Mouse (Mus musculus): ENCODE measurements at regions not wholly inside any gene's neighbourhood (a gene's known extent, or its start where the extent isn't known, plus 50 kb on each side); places are given as distances from the start of the nearest gene placed in this dataset.
A peak's percentile ranks its signal among the peaks of the same experiment; 100 is the strongest.

DNA sequence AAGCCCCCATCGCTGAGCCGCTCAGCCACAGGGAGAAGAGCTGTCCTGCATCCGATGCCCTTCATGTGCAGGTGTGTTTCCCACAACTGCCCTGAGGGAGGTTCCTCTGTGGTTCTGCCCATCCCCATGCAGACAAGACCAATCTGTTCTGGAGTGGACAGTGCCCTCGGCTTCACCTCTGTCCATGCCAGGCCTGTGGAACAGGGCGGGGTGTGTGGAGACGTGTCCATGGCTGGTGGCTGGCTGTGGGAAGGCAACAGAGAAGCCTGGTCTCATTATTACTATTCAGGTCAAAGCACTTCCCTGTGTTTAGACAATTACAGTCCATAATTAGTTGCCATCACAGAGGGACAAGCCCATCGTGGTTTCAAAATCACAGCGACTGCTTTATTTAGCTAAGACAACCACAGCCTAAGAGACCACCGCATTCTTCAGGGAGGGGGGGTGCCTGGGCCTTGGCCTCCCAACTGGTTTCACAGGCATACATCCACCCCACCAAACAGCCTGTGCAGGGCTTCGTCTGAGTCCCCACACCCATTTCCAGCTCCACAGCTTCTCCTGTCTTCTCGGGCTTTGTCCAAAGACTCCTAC lies 97.7 kb downstream of the Rplp1 start:
- DNase-seq (ENCODE audit: low spot score), result no peak

DNA sequence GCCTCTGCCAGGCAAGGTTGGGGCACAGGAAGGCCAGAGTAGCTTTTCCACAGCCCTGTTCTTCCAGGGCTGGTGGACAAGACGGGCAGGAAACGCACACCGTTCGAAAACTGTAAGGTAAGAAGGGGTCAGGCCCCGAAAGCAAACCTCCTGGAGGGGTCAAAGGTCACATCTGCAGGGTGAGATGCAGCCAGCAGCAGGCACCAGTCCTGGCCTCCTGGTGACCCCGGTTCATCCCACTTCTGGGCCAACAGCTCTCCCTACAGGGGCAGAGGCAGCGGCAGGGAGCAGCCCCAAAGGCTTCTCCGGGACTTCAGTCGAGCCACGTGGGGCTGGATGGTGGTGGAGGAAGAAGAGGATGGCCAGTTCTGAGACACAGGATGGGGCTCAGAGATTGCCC lies 98.3 kb downstream of the Rplp1 start:
- DNase-seq (ENCODE audit: low spot score), result no peak

DNA sequence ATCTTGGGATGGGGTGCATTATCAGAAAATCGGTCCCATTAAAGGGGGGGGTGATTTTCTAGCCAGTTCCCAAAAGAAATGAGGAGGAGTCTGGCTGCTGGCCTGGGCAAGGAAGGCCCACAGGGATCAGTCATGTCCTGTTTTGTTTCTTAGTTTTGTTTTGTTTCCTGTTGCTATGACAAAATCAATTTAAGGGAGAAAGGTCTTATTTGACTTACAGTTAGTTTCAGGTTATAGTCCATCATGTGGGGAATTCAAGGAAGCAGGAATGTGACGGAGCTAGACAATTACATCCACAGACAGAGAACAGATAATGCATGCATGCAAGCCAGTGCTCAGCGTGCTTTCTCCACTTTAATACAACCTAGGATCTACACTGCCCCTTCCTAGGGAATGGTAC lies 101.1 kb downstream of the Rplp1 start:
- peak; percentile 4 for DNase-seq (ENCODE audit: low spot score)

DNA sequence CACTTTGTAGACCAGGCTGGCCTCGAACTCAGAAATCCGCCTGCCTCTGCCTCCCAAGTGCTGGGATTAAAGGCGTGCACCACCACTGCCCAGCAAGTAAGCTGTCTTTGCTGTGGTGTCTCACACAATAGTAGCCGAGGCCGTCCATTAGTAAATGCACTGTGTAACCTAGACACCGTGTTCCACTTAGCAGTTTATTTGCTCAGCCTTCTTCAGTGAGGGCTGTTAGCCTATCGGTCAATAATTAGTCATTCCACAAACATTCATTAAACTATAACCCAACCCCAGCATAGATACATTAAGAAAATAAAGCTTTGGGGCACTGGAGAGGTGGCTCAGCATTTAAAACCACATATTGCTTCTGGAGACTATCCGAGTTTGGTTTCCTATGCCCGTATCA lies 102.0 kb downstream of the Rplp1 start:
- no peak for DNase-seq (ENCODE audit: low spot score)

DNA sequence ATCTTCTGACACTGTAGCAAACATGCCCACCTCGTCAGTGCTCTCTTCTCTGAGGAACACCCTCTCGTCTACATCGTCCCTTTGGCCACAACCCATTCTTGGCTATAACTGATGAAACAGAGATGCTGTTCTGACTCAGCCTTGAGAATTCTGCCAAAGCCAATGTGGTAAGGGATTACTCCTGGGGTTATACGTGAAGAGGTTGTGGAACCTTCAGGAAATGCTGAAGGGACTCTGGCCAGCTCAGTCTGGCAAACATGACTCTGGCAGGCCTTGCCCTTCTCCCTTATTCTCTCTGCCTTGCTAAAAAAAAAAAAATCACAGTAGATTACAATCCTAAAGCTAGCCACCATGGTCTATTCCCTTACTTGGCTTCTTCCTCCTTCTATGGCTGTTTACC lies 103.9 kb downstream of the Rplp1 start:
- no peak for DNase-seq (ENCODE audit: low spot score)

DNA sequence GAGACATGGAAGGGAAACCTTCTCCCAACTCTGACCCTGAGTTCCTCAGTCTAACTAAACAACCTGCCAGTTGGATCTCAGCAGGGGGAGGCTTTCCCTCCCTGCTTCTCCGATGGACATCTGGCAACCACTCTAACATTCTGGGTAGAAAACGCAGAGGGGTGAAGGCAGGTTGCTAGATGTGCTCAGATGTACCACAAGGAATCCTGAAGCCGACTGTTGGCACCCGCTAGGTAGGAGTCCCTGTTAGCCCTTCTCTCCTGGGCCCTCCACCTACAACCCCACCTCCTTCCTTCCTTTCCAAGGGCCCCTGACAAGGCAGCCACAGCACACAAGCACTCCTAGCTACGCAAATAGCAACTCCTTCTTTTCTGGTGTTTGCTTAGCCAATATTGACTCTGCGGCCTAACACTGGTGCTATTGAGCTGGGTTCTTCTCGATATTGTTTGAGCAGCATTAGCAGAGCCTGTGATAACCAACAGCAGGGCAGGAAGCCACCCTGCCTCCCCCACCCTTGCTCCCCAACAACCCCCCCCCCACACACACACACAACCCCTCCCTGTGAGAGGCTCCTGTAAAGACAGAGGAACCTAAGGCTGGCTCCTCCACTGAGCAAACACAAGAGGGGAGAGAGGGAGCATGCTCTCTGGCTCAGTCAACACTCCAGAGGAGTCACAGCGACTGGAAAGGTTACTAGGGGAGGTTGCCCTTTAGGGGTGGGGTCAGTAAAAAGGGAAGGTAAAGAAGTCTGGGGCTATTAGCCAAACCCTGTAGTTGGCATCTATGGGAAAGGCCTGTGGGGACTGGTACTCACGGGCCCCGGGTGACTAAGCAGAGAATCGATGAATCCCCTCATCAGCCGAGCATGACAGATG lies 105.8 kb downstream of the Rplp1 start:
- DNase-seq (ENCODE audit: low spot score), result no peak

DNA sequence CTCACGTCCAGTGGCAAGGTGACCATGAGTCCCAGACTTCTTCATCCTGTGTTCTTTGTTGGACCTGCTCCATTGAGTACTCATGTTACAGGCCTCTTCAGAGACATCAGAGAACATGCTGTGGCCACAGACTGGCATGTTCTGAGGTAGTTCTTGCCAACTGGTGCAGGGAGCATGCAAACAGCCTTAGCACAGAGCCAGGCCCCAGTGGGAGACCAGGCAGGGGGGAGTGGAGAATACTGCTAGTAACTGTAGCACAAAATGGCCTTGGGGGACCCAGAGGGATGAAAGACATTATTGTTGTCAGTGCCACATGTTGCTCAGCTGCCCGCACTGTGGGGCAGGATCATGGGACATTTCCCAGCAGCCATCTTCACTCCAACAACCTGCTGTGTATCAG lies 108.4 kb downstream of the Rplp1 start:
- DNase-seq (ENCODE audit: low spot score), result no peak

DNA sequence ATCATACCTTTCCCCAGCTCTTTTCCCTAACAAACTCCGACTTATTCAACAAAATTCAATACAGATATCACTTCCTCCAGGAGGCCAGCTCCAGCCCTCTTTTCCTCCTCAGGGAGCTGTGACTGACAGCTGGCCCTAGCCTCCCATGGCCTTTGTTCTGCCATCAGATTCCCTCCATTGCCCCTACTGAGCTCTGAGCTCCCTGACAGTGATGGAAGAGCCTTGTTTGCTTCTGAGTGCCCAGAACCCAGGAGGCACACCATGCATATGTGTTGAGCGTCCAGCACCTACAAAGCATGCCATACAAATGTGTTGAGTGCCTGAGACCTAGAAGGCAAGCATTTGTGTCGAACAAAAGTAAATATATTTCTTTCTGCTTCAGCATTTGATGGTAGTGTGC lies 110.8 kb downstream of the Rplp1 start:
- no peak for DNase-seq (ENCODE audit: low spot score)

DNA sequence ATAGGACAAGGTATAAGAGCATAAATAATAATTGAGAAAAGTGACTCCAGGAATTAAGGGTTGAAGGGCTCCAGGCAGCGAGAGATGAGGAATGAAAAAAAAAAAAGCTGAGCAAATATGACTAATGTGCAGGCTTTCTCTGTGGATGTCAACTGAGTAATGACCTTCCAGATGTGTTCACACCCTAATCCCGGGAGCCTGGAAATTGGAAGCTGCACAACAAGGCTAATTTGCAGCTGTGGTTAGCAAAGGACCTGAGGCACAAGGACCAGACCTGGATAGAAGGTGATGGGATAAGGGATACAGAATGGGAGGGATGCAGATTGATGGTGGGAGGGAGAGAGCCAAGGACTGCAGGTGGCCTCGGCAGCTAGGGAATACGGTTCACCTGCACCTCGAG lies 111.6 kb downstream of the Rplp1 start:
- DNase-seq (ENCODE audit: low spot score), result no peak

DNA sequence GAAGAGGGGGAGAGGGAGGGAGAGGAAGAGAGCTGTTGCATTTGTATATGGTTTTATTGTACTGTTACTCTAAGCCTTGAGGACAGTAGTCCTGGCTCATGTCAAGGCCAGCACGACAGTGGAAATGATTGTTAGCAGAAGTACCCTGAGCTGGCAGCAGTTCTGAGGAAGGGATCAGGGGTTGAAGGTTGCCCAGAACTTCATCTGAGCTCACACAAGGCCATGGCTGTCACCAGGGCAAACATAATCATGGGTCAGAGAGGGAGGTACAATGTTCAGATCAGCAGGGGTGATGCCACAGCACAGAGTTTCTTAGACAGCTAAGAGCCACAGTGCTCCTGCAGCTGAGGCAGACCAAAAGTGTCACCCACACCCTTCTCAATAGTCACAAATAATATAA lies 114.8 kb downstream of the Rplp1 start:
- no peak for DNase-seq (ENCODE audit: low spot score)

DNA sequence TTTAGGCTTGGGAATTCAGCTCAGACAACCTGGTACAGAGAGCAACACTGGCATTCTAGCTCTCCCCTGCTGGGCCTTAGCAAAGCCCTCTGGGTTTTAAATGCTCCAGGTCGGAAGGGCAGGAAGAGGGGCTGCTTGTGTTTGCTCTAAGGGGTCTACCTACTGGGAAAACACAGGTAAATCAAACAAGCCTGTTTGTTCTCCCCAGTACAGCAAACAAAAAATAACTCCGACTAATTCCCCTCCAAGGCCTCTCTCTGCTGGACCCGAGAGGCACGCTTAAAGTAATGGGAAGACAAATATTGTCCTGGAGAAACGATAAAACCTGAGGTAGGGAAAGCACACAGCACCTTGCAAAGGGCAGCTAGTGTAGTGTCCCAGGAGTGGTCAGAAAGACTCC lies 118.4 kb downstream of the Rplp1 start:
- DNase-seq (ENCODE audit: low spot score), result no peak

DNA sequence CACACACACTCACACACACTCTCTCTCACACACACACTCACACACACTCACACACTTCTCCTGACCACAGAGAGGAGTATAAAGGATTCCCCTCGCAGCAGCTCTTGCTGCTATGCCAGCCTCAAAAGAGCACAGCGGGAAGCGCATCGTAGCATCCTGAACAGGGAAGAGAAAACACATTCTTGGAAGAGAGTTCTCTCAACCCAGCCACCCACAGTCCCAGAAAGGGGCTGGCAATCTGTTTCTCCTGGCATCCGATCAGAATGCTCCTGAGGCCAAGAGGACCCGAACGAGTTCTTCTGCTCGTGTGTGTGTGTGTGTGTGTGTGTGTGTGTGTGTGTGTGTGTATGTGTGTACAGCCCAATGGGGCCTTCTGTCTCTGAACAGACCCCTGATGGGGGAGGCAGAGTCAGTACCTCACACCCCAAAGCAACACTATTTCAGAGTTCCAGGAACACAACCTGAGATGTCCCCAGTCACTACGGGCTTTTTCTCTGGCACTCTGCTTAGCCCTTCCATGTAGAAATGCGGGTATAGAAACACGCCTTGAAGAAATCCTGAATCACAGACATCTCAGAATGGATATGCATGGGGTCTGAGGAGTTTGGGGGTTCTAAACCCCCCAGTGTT lies 122.8 kb downstream of the Rplp1 start:
- no peak for DNase-seq (ENCODE audit: low spot score)

DNA sequence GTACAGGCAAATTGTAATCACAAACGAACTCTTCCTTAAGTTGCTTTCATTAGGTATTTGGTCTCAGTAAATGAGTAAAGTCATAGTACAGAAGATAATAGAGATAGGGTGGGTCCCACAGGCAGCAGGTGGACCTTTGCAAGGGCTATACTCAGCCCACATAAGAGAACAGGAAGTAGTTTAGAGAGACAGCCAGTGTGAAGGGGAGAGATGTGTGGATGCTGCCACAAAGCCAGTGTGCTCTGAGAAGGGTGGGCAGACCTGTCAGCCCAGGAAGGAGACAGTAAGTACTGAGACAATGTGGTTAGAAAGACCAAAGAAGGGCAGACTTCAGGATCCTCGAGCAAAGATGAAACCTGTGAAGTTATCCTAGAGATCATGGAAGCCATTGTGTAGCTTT lies 123.5 kb downstream of the Rplp1 start:
- DNase-seq (ENCODE audit: low spot score), result no peak

DNA sequence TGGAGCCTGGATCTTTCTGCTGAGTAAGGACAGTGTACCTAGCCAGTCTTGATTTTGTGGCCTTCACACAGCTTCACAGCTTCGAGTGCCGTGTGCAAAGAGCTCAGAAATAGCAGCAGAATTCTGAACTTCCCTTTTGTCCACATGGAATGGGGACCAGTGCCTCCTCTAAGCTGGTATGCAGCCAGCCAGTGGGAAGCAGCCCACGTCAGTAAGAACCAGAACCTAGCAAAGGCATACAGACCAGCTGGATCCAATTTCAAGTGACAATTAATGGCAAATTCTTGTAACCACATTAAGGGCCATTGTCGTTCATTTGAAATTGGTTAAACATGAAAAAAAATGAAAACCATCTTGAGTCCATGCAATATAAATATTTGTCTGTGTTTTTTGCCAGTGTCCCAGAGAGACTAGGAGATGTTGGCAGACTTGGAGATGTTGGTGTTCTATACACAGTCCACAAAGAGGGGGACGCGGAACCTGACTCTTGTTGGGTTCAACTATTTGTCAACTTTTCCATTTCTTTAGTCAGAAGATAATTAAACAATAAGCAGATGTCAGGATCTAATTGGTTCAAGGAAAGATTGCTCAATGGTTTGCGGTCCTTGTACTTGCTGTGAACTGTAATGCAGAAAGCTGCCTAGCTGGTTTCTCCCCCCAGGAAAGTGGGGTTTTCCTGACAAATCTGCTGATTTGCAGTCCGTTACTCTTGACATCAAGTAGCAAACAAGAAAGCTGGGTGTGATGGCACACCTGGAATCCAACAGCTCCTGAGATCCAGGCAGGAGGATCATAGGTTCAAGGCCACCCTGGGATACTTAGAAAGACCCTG lies 125.1 kb downstream of the Rplp1 start:
- no peak for DNase-seq (ENCODE audit: low spot score)

DNA sequence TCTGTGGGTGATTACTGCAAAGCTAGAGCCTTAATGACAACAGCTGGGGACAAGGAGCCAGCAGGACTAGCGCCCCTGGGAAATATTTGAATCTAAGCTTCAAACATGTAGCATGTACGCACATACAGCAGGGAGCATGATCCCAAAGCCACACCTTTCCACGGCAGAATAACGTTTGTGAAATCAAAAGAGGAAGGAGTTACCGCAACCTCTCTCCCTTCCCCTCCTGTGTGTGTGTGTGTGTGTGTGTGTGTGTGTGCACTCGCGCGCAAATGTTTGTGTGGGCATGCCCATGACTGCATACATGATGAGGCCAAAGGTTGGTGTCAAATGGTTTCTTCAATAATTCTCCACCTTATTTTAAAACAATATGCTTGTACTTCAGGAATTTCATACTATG lies 132.9 kb downstream of the Rplp1 start:
- DNase-seq (ENCODE audit: low spot score), result no peak

DNA sequence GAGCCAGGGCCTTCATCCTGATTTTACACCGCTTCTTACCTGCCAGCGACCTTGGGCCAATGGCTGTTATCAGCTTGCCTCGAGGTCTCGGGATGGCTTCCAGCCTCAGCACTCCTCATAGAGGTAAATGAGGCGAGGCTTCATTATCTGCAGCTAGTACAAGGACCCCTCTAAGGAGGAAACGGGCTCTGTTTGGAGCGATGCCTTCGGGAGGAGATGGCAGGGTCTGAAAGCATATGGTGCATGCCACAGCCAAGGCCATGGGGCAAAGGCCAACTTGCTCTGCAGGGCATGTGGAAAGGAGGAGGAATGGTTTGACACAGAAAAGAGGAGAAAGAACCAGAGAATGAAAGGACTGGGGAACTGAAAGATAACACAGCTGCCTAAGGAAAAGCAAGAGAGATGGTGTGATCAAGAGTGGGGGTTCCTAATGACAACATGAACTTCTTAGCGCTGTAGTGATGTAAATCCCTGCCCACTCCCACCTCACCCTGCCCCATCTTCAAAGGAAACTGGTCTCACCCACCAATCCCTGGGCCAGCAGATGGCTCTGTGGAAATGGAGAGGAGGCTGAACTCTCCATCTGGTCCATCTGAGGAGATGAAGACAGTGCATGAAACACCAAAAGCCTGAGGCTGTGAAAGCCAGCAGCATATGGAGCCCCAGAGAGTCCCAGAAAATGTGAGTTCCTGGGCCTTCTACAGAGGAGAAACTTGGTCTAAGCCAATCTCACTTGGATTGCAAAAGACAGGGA lies 134.0 kb downstream of the Rplp1 start:
- DNase-seq (ENCODE audit: low spot score), result no peak

DNA sequence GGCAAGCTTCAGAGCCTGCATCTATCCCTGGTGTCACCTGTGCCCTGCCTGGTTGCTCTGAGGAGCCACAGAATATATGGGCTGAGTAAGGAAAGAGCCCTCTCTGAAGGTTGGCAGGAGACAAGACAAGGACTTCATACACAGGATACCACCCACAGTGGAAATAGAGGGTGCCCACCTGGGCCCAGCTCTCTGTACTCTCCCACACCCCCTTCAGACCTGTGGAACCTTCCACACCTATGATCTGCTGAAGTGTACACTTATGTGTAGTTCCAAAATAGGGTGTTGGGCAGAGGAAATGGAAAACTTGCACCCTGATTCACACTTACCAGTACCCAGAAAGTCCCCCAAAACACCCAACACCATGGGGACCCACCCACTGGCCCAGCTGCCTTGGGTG lies 135.2 kb downstream of the Rplp1 start:
- DNase-seq (ENCODE audit: low spot score), result no peak

DNA sequence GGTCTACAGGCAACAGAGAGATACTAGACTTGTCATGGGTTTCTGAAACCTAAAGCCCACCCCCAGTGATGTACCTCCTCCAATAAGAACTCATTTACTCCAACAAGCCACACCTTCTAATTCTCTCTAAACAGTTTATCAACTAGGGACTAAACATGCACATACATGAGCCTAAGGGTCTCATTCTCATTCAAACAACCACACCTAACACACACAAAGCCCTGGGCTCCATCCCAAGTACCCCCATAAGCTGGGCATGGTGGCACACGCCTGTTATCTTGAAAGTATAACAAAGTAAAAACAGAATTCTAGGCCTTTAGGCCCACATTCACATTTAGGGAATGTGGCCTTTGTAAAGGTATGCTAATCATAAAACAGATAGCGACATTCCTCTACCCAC lies 137.9 kb downstream of the Rplp1 start:
- no peak for DNase-seq (ENCODE audit: low spot score)

DNA sequence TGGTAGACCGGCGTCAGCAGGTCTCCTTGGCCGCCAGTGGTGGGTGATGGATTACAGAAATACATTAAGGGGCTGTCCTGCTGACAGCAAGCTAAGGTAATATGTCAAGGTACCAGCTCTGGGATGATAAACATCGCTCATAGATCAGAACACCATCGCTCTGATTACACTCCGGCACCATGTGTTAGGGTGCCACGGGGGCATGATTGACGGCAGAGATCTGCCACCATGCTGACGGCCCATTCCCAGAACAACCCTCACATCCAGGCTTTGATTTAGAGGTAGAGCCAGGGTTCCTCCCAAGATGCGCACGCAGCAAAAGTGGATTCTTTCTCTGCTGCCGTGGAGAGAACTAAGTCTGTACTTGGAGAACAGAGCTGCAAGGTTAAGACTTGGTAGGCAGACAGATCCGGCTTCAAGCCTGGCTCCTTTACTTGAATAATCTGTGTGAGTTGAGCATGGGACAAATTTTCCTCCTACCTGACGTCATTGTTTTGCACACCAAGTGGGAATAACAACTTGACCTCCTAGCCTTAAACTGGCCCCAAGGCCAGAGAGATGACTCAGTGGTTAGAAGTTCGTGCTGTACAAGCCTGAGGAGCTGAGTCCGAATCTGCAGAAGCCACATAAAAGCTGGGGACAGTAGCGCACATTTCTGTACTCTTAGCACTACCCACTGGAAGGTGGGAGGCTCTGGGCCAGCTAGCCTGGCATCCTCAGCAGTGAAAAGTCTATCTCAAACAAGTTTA lies 144.0 kb downstream of the Rplp1 start:
- DNase-seq (ENCODE audit: low spot score), result no peak

DNA sequence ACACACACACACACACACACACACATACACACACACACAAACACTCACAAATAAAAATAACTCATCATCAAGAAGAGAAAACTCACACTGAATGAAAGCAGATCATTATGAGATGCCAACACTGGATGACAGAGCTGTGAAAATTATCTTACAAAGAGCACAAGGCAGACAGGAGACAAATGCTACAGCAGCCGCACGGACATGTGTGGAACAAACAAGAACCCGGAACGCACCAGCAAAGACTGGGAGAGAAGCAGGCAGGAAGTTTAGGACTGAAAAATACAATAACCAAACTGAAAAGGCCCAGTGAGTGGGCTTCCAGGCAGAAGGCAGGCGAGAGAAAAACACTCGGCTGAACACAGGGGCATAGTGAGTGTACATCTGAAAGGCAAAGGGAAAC lies 148.2 kb downstream of the Rplp1 start:
- DNase-seq (ENCODE audit: low spot score), result no peak

DNA sequence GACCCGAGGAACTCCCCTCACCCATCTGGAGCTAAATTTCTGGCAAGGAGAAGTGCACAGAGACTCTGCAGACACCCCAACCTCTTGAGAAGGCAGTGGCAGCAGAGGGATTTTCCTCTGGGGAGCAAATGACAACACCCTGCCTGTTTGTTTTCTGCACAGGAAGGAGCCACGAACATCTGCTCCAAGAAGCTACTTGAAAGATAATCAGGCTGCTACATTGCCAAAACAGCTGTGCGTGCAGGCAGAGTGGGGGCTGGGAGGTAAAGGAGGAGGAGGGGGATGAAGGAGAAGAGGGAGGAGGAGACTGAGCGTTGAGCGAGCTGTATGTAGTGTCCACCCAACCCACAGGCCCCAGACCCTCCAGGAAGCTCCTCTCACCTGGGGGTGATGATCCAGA lies 149.0 kb downstream of the Rplp1 start:
- DNase-seq (ENCODE audit: low spot score), result no peak
